Mouse (Mus musculus): ENCODE data around the gene Tmem240. TPM values are rescaled to one million over a fixed set of nuclear protein-coding genes. Genes with fewer than 3 reads are reported as not detected.

Gene Tmem240
- polyA plus RNA-seq (2014; fragmentation: Illumina TruSeq; extraction: RNeasy Lipid Tissue Mini Kit (QIAGEN cat#74804)): not detected

GRCm38 (mm10) chr4:155734350-155734941 lies at the start of gene Tmem240:
TSS of gene Tmem240 (plus strand) at chr4:155734800.

GRCm38 (mm10) chr4:155694111-155694481 lies 40.5 kb upstream of the Tmem240 start, which contains the start of gene Fndc10:
TSS of gene Fndc10 (plus strand) at chr4:155694342.

GRCm38 (mm10) chr4:155704721-155705591 lies 29.6 kb upstream of the Tmem240 start, which contains the start of gene Ssu72:
TSS of gene Ssu72 (plus strand) at chr4:155704800.

GRCm38 (mm10) chr4:155760613-155761355 lies 26.2 kb downstream of the Tmem240 start, which contains the start of gene Atad3a:
TSS of gene Atad3a (minus strand) at chr4:155761093.

GRCm38 (mm10) chr4:155774280-155774754 lies 39.7 kb downstream of the Tmem240 start, which contains the start of gene Vwa1:
TSS of gene Vwa1 (minus strand) at chr4:155774698.

GRCm38 (mm10) chr4:155785819-155786218 lies 51.2 kb downstream of the Tmem240 start, which contains the start of gene Tmem88b:
TSS of gene Tmem88b (minus strand) at chr4:155785874.

GRCm38 (mm10) chr4:155790021-155790489 lies 55.5 kb downstream of the Tmem240 start, which contains the start of gene Ankrd65:
TSS of gene Ankrd65 (plus strand) at chr4:155790439.

Other genes starting within 250 kb of the Tmem240 start
- gene Gnb1, start 243.4 kb upstream of the Tmem240 start, polyA plus RNA-seq (2014; fragmentation: Illumina TruSeq; extraction: RNeasy Lipid Tissue Mini Kit (QIAGEN cat#74804)): 275 TPM
- gene Nadk, start 172.4 kb upstream of the Tmem240 start, polyA plus RNA-seq (2014; fragmentation: Illumina TruSeq; extraction: RNeasy Lipid Tissue Mini Kit (QIAGEN cat#74804)): 50.3 TPM
- gene Slc35e2, start 133.4 kb upstream of the Tmem240 start, polyA plus RNA-seq (2014; fragmentation: Illumina TruSeq; extraction: RNeasy Lipid Tissue Mini Kit (QIAGEN cat#74804)): 23.0 TPM
- gene Cdk11b, start 109.9 kb upstream of the Tmem240 start, polyA plus RNA-seq (2014; fragmentation: Illumina TruSeq; extraction: RNeasy Lipid Tissue Mini Kit (QIAGEN cat#74804)): 76.8 TPM
- gene Gm10563, start 89.4 kb upstream of the Tmem240 start, polyA plus RNA-seq (2014; fragmentation: Illumina TruSeq; extraction: RNeasy Lipid Tissue Mini Kit (QIAGEN cat#74804)): not detected
- gene Mmp23, start 81.4 kb upstream of the Tmem240 start, polyA plus RNA-seq (2014; fragmentation: Illumina TruSeq; extraction: RNeasy Lipid Tissue Mini Kit (QIAGEN cat#74804)): 2.3 TPM
- gene Mib2, start 65.6 kb upstream of the Tmem240 start, polyA plus RNA-seq (2014; fragmentation: Illumina TruSeq; extraction: RNeasy Lipid Tissue Mini Kit (QIAGEN cat#74804)): 2.0 TPM
- 0.29 TPM for gene Fndc10, start 40.5 kb upstream of the Tmem240 start, polyA plus RNA-seq (2014; fragmentation: Illumina TruSeq; extraction: RNeasy Lipid Tissue Mini Kit (QIAGEN cat#74804))
- 75.1 TPM for gene Ssu72, start 30.0 kb upstream of the Tmem240 start, polyA plus RNA-seq (2014; fragmentation: Illumina TruSeq; extraction: RNeasy Lipid Tissue Mini Kit (QIAGEN cat#74804))
- 5.5 TPM for gene Atad3a, start 26.3 kb downstream of the Tmem240 start, polyA plus RNA-seq (2014; fragmentation: Illumina TruSeq; extraction: RNeasy Lipid Tissue Mini Kit (QIAGEN cat#74804))
- gene Vwa1, start 39.9 kb downstream of the Tmem240 start, polyA plus RNA-seq (2014; fragmentation: Illumina TruSeq; extraction: RNeasy Lipid Tissue Mini Kit (QIAGEN cat#74804)): 1.6 TPM
- 0.77 TPM for gene Tmem88b, start 51.1 kb downstream of the Tmem240 start, polyA plus RNA-seq (2014; fragmentation: Illumina TruSeq; extraction: RNeasy Lipid Tissue Mini Kit (QIAGEN cat#74804))
- not detected for gene Ankrd65, start 55.6 kb downstream of the Tmem240 start, polyA plus RNA-seq (2014; fragmentation: Illumina TruSeq; extraction: RNeasy Lipid Tissue Mini Kit (QIAGEN cat#74804))
- gene Mrpl20, start 68.1 kb downstream of the Tmem240 start, polyA plus RNA-seq (2014; fragmentation: Illumina TruSeq; extraction: RNeasy Lipid Tissue Mini Kit (QIAGEN cat#74804)): 34.3 TPM
- gene Ccnl2, start 77.7 kb downstream of the Tmem240 start, polyA plus RNA-seq (2014; fragmentation: Illumina TruSeq; extraction: RNeasy Lipid Tissue Mini Kit (QIAGEN cat#74804)): 39.8 TPM
- gene Aurkaip1, start 96.5 kb downstream of the Tmem240 start, polyA plus RNA-seq (2014; fragmentation: Illumina TruSeq; extraction: RNeasy Lipid Tissue Mini Kit (QIAGEN cat#74804)): 3.9 TPM
- 108 TPM for gene Mxra8, start 104.9 kb downstream of the Tmem240 start, polyA plus RNA-seq (2014; fragmentation: Illumina TruSeq; extraction: RNeasy Lipid Tissue Mini Kit (QIAGEN cat#74804))
- 0.94 TPM for gene Dvl1, start 112.6 kb downstream of the Tmem240 start, polyA plus RNA-seq (2014; fragmentation: Illumina TruSeq; extraction: RNeasy Lipid Tissue Mini Kit (QIAGEN cat#74804))
- gene Tas1r3, start 128.6 kb downstream of the Tmem240 start, polyA plus RNA-seq (2014; fragmentation: Illumina TruSeq; extraction: RNeasy Lipid Tissue Mini Kit (QIAGEN cat#74804)): not detected
- 3.6 TPM for gene Cptp, start 134.6 kb downstream of the Tmem240 start, polyA plus RNA-seq (2014; fragmentation: Illumina TruSeq; extraction: RNeasy Lipid Tissue Mini Kit (QIAGEN cat#74804))
- gene Ints11, start 134.7 kb downstream of the Tmem240 start, polyA plus RNA-seq (2014; fragmentation: Illumina TruSeq; extraction: RNeasy Lipid Tissue Mini Kit (QIAGEN cat#74804)): 2.1 TPM
- gene Pusl1, start 157.0 kb downstream of the Tmem240 start, polyA plus RNA-seq (2014; fragmentation: Illumina TruSeq; extraction: RNeasy Lipid Tissue Mini Kit (QIAGEN cat#74804)): 0.77 TPM
- 0.48 TPM for gene Acap3, start 157.0 kb downstream of the Tmem240 start, polyA plus RNA-seq (2014; fragmentation: Illumina TruSeq; extraction: RNeasy Lipid Tissue Mini Kit (QIAGEN cat#74804))
- gene Ube2j2, start 209.0 kb downstream of the Tmem240 start, polyA plus RNA-seq (2014; fragmentation: Illumina TruSeq; extraction: RNeasy Lipid Tissue Mini Kit (QIAGEN cat#74804)): 88.7 TPM
- gene C1qtnf12, start 227.5 kb downstream of the Tmem240 start, polyA plus RNA-seq (2014; fragmentation: Illumina TruSeq; extraction: RNeasy Lipid Tissue Mini Kit (QIAGEN cat#74804)): 6.4 TPM

Measured in ovary, adult 10 weeks (tissue).